Mouse (Mus musculus): ENCODE data around the gene Csrnp1.

DNA sequence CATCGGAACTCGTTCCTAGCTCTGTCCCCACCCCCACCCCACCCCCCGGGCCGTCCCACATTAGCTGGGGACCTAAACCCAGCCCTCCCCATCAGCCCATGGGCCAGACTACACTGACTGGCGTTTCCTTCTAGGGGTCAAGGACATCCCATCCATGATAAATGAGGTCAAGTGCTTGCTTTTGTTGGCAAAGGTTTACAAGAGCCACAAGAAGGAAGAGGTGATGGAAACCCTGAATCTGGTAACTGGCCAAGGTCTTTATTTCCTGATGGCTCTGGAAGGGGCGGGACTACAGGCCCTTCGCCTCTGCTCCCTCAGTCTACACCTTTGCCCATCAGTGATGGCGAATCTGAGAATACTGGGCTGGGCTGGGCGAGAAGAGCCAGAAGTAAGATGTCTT lies 25.6 kb downstream of the Csrnp1 start:
- TF ChIP-seq CTCF (IDR thresholded peaks at IDR 0.05; ENCODE audit: low read depth, low read length) (no peak), TAL1 (conservative IDR thresholded peaks at IDR 0.05; ENCODE audit: low read depth, low read length) (no peak), POLR2AphosphoS5 (IDR thresholded peaks at IDR 0.05; ENCODE audit: insufficient replicate concordance, low read depth, low read length) (no peak), GATA1 (IDR thresholded peaks at IDR 0.05; ENCODE audit: borderline replicate concordance, low read length) (no peak)
